8 mouse cellular contexts compared by ENCODE assay signal in the genomic region with DNA sequence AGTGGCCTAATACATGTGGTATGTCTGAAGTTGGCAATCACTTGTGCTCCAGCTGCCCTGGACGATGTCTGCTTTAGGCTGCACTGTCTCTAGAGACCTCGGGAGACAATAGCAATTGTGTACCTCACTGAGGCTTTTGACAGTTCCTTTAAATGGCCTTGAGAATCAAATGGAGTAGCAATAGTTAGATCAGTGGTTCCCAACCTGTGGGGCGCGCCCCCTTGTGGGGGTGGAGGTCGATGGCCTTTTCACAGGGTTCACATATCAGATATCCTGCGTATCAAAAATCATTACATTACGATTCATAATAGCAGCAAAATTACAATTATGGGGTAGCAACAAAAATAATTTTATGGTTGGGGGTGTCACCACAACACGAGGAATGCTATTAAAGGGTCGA. TPM values are rescaled to one million over a fixed set of nuclear protein-coding genes. Genes with fewer than 3 reads are reported as not detected.
A peak's percentile ranks its signal among the peaks of the same experiment; 100 is the strongest.
DNase-seq lines count a peak whose midpoint lies in the region; ATAC-seq and TF ChIP-seq lines count a peak whose summit lies in the region.

No protein-coding gene starts in this region.

- TF ChIP-seq EP300 in liver, postnatal 0 days (IDR thresholded peaks at IDR 0.05; ENCODE audit: low read depth) = no peak

- H3K9ac ChIP-seq in intestine, embryonic 14.5 days (ENCODE audit: low read length) = no peak overlapping the region
- H3K9ac ChIP-seq in intestine, embryonic 16.5 days (ENCODE audit: low read depth, low read length) = no peak overlapping the region
- no peak overlapping the region for H3K9ac ChIP-seq in liver, postnatal 0 days (replicated peaks)
- H3K9ac ChIP-seq in hindbrain, embryonic 12.5 days = no peak overlapping the region

- no peak for ATAC-seq in intestine, embryonic 14.5 days (replicated peaks; ENCODE audit: low FRiP score, low TSS enrichment, low read depth)
- ATAC-seq in intestine, embryonic 16.5 days = no peak
- peak; percentile 49 for ATAC-seq in G1E (ENCODE audit: extremely low read depth, insufficient number of reproducible peaks, low FRiP score, poor library complexity, severe bottlenecking)
- no peak for ATAC-seq in liver, postnatal 0 days
- no peak for ATAC-seq in hindbrain, embryonic 12.5 days (ENCODE audit: low FRiP score)

- no peak for TF ChIP-seq CTCF in G1E (IDR thresholded peaks at IDR 0.05; ENCODE audit: low read depth, low read length)
- TF ChIP-seq CTCF in liver, postnatal 0 days (IDR thresholded peaks at IDR 0.05; ENCODE audit: low read depth) = peak; percentile 51

- no peaks in the 10 kb centered on the region; the same call in 1 of the 2 replicates for H3K4me1 ChIP-seq in intestine, embryonic 14.5 days (replicated peaks; ENCODE audit: control insufficient read depth, insufficient read depth, low read length)
- no peaks in the 10 kb centered on the region for H3K4me1 ChIP-seq in intestine, embryonic 16.5 days (ENCODE audit: control insufficient read depth, insufficient read depth, low read length)
- no peaks in the 10 kb centered on the region for H3K4me1 ChIP-seq in G1E (ENCODE audit: insufficient read depth, low read depth, low read length)
- no peaks in the 10 kb centered on the region for H3K4me1 ChIP-seq in liver, postnatal 0 days (ENCODE audit: insufficient read depth)
- H3K4me1 ChIP-seq in hindbrain, embryonic 12.5 days = 0 out of 2 replicates have a peak, but pooled peaks cover 4% of the 10 kb centered on the region

- WGBS in intestine, embryonic 14.5 days = 45% methylated on average over 9 of the region's 9 CpGs
- WGBS in intestine, embryonic 16.5 days = 42% methylated on average over 9 of the region's 9 CpGs
- 38% methylated on average over 9 of the region's 9 CpGs for WGBS in liver, postnatal 0 days (ENCODE audit: insufficient replicate concordance)
- 44% methylated on average over 9 of the region's 9 CpGs for WGBS in hindbrain, embryonic 12.5 days

- no peaks in the 10 kb centered on the region for H3K36me3 ChIP-seq in intestine, embryonic 14.5 days (ENCODE audit: control insufficient read depth, insufficient read depth, low read length)
- H3K36me3 ChIP-seq in intestine, embryonic 16.5 days (ENCODE audit: control insufficient read depth, insufficient read depth, low read length) = no peaks in the 10 kb centered on the region
- no peaks in the 10 kb centered on the region for H3K36me3 ChIP-seq in G1E (replicated peaks)
- no peaks in the 10 kb centered on the region for H3K36me3 ChIP-seq in liver, postnatal 0 days (replicated peaks; ENCODE audit: insufficient read depth, low read length)
- no peaks in the 10 kb centered on the region for H3K36me3 ChIP-seq in hindbrain, embryonic 12.5 days

- H3K27ac ChIP-seq in intestine, embryonic 14.5 days (ENCODE audit: low read depth) = no peak overlapping the region
- no peak overlapping the region for H3K27ac ChIP-seq in intestine, embryonic 16.5 days (ENCODE audit: low read length)
- H3K27ac ChIP-seq in liver, postnatal 0 days (ENCODE audit: low read depth) = no peak overlapping the region
- no peak overlapping the region for H3K27ac ChIP-seq in hindbrain, embryonic 12.5 days

- no peak overlapping the region for H3K4me2 ChIP-seq in intestine, embryonic 14.5 days (ENCODE audit: low read length)
- H3K4me2 ChIP-seq in intestine, embryonic 16.5 days (ENCODE audit: low read depth, low read length) = no peak overlapping the region
- no peak overlapping the region for H3K4me2 ChIP-seq in liver, postnatal 0 days (ENCODE audit: low read depth, low read length)
- no peak overlapping the region for H3K4me2 ChIP-seq in hindbrain, embryonic 12.5 days (replicated peaks)

- H3K9me3 ChIP-seq in intestine, embryonic 14.5 days (ENCODE audit: control insufficient read depth, low read length) = no peaks in the 10 kb centered on the region
- no peaks in the 10 kb centered on the region for H3K9me3 ChIP-seq in intestine, embryonic 16.5 days (ENCODE audit: control insufficient read depth, low read length)
- H3K9me3 ChIP-seq in G1E (replicated peaks) = no peaks in the 10 kb centered on the region
- H3K9me3 ChIP-seq in liver, postnatal 0 days (ENCODE audit: low read length) = no peaks in the 10 kb centered on the region
- no peaks in the 10 kb centered on the region for H3K9me3 ChIP-seq in hindbrain, embryonic 12.5 days (replicated peaks)

- H3K4me3 ChIP-seq in intestine, embryonic 14.5 days (ENCODE audit: low read depth, low read length) = no peak overlapping the region
- no peak overlapping the region for H3K4me3 ChIP-seq in intestine, embryonic 16.5 days (ENCODE audit: low read length)
- no peak overlapping the region for H3K4me3 ChIP-seq in G1E (ENCODE audit: low read depth, low read length)
- no peak overlapping the region for H3K4me3 ChIP-seq in liver, postnatal 0 days (ENCODE audit: low read depth, low read length)
- no peak overlapping the region for H3K4me3 ChIP-seq in hindbrain, embryonic 12.5 days

- peak; percentile 53 for DNase-seq in intestine, embryonic 14.5 days (ENCODE audit: low spot score)
- peak; percentile 39 for DNase-seq in 416B (ENCODE audit: low read depth)
- no peak for DNase-seq in G1E (ENCODE audit: low spot score)
- peak; percentile 41 for DNase-seq in embryo, embryonic 10.5 days (ENCODE audit: low spot score)
- peak; percentile 32 for DNase-seq in liver, postnatal 0 days
- peak; percentile 7 to 27 for DNase-seq in spleen, postnatal 36 days (ENCODE audit: low spot score in 2 of 2)

- H3K27me3 ChIP-seq in intestine, embryonic 14.5 days (replicated peaks; ENCODE audit: control insufficient read depth, insufficient read depth, low read length) = no peaks in the 10 kb centered on the region
- H3K27me3 ChIP-seq in intestine, embryonic 16.5 days (replicated peaks; ENCODE audit: control insufficient read depth, insufficient read depth, low read length) = no peaks in the 10 kb centered on the region
- no peaks in the 10 kb centered on the region for H3K27me3 ChIP-seq in G1E (ENCODE audit: insufficient read depth, low read length)
- H3K27me3 ChIP-seq in liver, postnatal 0 days (ENCODE audit: insufficient read depth, low read length) = no peaks in the 10 kb centered on the region
- H3K27me3 ChIP-seq in hindbrain, embryonic 12.5 days = no peaks in the 10 kb centered on the region

RNA-seq across cellular contexts. Expression of gene Ubqln2, which starts 7.9 kb away (rescaled TPM):
- polyA plus RNA-seq in intestine, embryonic 14.5 days (2014; fragmentation: Nextera tagmentation; extraction: Ambion mirVana) = 27.5 and 30.8 TPM in 2 replicates
- 10.6 and 13.0 TPM in 2 replicates for polyA plus RNA-seq in intestine, embryonic 16.5 days (2015; fragmentation: Nextera tagmentation; extraction: Ambion mirVana)
- total RNA-seq in G1E (2014; fragmentation: Nextera tagmentation) (53.7 and 61.5 TPM in 2 replicates), G1E (2017) (5.9 TPM in 2 replicates)
- polyA plus RNA-seq in G1E (2012) = 68.3 and 88.9 TPM in 2 replicates
- 2.8 and 3.1 TPM in 2 replicates for polyA plus RNA-seq in liver, postnatal 0 days (2015; fragmentation: Nextera tagmentation; extraction: Ambion mirVana)
- polyA plus RNA-seq in hindbrain, embryonic 12.5 days (2016; fragmentation: Nextera tagmentation; extraction: Ambion mirVana) = 52.6 and 56.4 TPM in 2 replicates

RNA-seq across cellular contexts. Expression of gene Cypt3, which starts 52.4 kb away (rescaled TPM):
- polyA plus RNA-seq in intestine, embryonic 14.5 days (2014; fragmentation: Nextera tagmentation; extraction: Ambion mirVana) = not detected in 2 replicates
- not detected in 2 replicates for polyA plus RNA-seq in intestine, embryonic 16.5 days (2015; fragmentation: Nextera tagmentation; extraction: Ambion mirVana)
- total RNA-seq in G1E (2014; fragmentation: Nextera tagmentation) = not detected in 2 replicates
- total RNA-seq in G1E (2017) = not detected in 2 replicates
- not detected in 2 replicates for polyA plus RNA-seq in G1E (2012)
- polyA plus RNA-seq in liver, postnatal 0 days (2015; fragmentation: Nextera tagmentation; extraction: Ambion mirVana) = not detected in 2 replicates
- polyA plus RNA-seq in hindbrain, embryonic 12.5 days (2016; fragmentation: Nextera tagmentation; extraction: Ambion mirVana) = not detected in 2 replicates
